Mouse (Mus musculus): ENCODE measurements at regions not wholly inside any gene's neighbourhood (a gene's known extent, or its start where the extent isn't known, plus 50 kb on each side); places are given as distances from the start of the nearest gene placed in this dataset.

DNA sequence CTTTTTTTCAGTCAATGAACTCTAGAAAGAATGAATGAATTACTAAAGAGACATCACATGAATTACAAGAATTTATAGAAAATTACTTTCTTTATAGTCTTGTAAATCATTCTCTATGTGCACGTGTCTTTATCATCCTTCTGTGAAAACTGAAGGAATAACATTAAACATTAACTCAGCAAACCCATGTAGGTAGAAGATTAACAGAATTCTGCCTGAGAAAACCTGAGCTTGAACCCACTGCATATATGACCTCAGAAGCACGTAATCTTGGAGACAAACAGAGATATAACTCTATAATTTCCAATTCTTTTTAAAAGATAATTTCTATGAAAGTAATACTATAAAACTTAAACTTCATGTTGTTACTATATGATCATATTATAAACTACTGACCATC, 374.0 kb upstream of the Xrcc4 start:
- TF ChIP-seq CTCF (IDR thresholded peaks at IDR 0.05): no peak
- TF ChIP-seq POLR2A (IDR thresholded peaks at IDR 0.05; ENCODE audit: insufficient read depth, low read depth, low read length): no peak
